Mouse (Mus musculus): ENCODE data around the gene Scamp3. TPM values are rescaled to one million over a fixed set of nuclear protein-coding genes. Genes with fewer than 3 reads are reported as not detected.

Gene Scamp3
- polyA plus RNA-seq, 1 experiment from 2014 or later, result 104 TPM

- Histone ChIP-seq H3K36me3 (ENCODE audit: control insufficient read depth, insufficient read depth, low read length) (no peaks in the 10 kb centered on the region), H3K4me1 (ENCODE audit: control insufficient read depth, insufficient read depth, low read length) (peaks cover 10% of the 10 kb centered on the region; the same call in 1 of the 2 replicates), H3K9ac (replicated peaks; ENCODE audit: low read length) (peak overlapping the region; percentile 55), H3K27me3 (ENCODE audit: control insufficient read depth, insufficient read depth, low read length) (no peaks in the 10 kb centered on the region), H3K4me3 (replicated peaks; ENCODE audit: low read depth, low read length) (peak overlapping the region; percentile 33), H3K9me3 (ENCODE audit: control insufficient read depth, low read length) (no peaks in the 10 kb centered on the region), H3K27ac (replicated peaks; ENCODE audit: low read depth, low read length) (peak overlapping the region; percentile 77), H3K4me2 (ENCODE audit: low read length) (peak overlapping the region; percentile 69)
- ATAC-seq (ENCODE audit: low FRiP score, low TSS enrichment), result peak; percentile 94
- 7% methylated on average over 33 of the region's 33 CpGs for WGBS
- peak; percentile 93 for DNase-seq
These were observed 19.0 kb downstream of the Scamp3 start for GRCm38 (mm10) chr3:89195979-89196877.

GRCm38 (mm10) chr3:89199839-89200238 lies 22.6 kb downstream of the Scamp3 start:
- no peak overlapping the region for H3K4me3 ChIP-seq (replicated peaks; ENCODE audit: low read depth, low read length)
- no peak overlapping the region for H3K4me2 ChIP-seq (ENCODE audit: low read length)
- no peaks in the 10 kb centered on the region for H3K9me3 ChIP-seq (ENCODE audit: control insufficient read depth, low read length)
- ATAC-seq (ENCODE audit: low FRiP score, low TSS enrichment) (no peak), DNase-seq (no peak)
- no peak overlapping the region for H3K27ac ChIP-seq (replicated peaks; ENCODE audit: low read depth, low read length)
- H3K27me3 ChIP-seq (ENCODE audit: control insufficient read depth, insufficient read depth, low read length), result no peaks in the 10 kb centered on the region
- H3K9ac ChIP-seq (replicated peaks; ENCODE audit: low read length), result no peak overlapping the region
- 86% methylated on average over 3 of the region's 3 CpGs for WGBS
- peaks cover 10% of the 10 kb centered on the region; the same call in 1 of the 2 replicates for H3K4me1 ChIP-seq (ENCODE audit: control insufficient read depth, insufficient read depth, low read length)
- H3K36me3 ChIP-seq (ENCODE audit: control insufficient read depth, insufficient read depth, low read length), result 0 out of 2 replicates have a peak, but pooled peaks cover 6% of the 10 kb centered on the region

DNA sequence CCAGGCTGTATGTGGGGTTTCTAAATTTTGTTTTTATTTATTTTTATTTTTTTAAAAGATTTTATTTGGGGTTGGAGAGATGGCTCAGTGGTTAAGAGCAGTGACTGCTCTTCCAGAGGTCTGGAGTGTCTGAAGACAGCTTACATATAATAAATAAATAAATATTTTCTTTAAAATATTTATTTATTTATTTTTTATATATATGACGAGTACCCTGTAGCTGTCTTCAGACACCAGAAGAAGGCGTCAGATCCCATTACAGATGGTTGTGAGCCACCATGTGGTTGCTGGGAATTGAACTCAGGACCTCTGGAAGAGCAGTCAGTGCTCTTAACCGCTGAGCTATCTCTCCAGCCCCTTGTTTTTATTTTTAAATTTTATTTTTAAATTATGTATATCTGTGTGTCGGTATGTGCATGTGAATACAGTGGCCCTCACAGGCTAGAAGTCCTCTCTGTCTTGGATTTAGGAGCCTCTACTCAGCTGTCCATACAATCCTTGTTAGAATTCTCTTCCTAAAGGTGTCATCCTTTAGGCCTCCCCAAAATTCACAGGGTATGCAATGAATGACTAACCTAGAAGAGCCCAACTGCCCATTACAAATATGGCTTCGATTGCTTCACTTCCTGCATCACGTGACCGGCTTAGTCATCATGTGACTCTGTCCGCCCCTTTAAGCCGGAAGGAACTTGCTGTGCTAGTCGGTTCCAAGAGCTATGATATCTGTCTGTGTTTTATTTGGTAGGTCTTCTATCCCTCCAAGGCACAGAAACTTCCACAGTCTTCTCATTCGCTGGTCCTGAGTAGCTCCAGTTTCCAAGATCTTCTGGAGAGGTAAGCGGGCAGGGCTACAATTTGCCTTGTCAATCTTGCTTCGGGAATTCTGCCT lies 25.2 kb downstream of the Scamp3 start, which contains the start of gene Gba:
Gene Gba, plus strand, starts transcription at position 676 of the 889 bp plus-strand sequence.
- H3K9me3 ChIP-seq (ENCODE audit: control insufficient read depth, low read length), result no peaks in the 10 kb centered on the region
- H3K4me2 ChIP-seq (ENCODE audit: low read length), result peak within 1 kb of the TSS; percentile 60
- ATAC-seq (ENCODE audit: low FRiP score, low TSS enrichment), result peak; percentile 91
- H3K36me3 ChIP-seq (ENCODE audit: control insufficient read depth, insufficient read depth, low read length), result peaks cover 27% of the 10 kb centered on the region
- no peak within 1 kb of the TSS for H3K27ac ChIP-seq (replicated peaks; ENCODE audit: low read depth, low read length)
- H3K4me3 ChIP-seq (replicated peaks; ENCODE audit: low read depth, low read length), result peak within 1 kb of the TSS; percentile 43
- DNase-seq, result peak; percentile 96
- peak within 1 kb of the TSS; percentile 42 for H3K9ac ChIP-seq (replicated peaks; ENCODE audit: low read length)
- H3K27me3 ChIP-seq (ENCODE audit: control insufficient read depth, insufficient read depth, low read length), result no peaks in the 10 kb centered on the region
- 29% methylated on average over 13 of the region's 13 CpGs for WGBS
- H3K4me1 ChIP-seq (ENCODE audit: control insufficient read depth, insufficient read depth, low read length), result no peaks in the 10 kb centered on the region

GRCm38 (mm10) chr3:89203142-89203514 lies 25.9 kb downstream of the Scamp3 start:
- H3K36me3 ChIP-seq (ENCODE audit: control insufficient read depth, insufficient read depth, low read length), result peaks cover 33% of the 10 kb centered on the region
- H3K9ac ChIP-seq (replicated peaks; ENCODE audit: low read length), result peak overlapping the region; percentile 42
- H3K4me2 ChIP-seq (ENCODE audit: low read length), result peak overlapping the region; percentile 60
- no peaks in the 10 kb centered on the region for H3K9me3 ChIP-seq (ENCODE audit: control insufficient read depth, low read length)
- H3K27ac ChIP-seq (replicated peaks; ENCODE audit: low read depth, low read length), result no peak overlapping the region
- no peaks in the 10 kb centered on the region for H3K4me1 ChIP-seq (ENCODE audit: control insufficient read depth, insufficient read depth, low read length)
- DNase-seq (no peak), ATAC-seq (ENCODE audit: low FRiP score, low TSS enrichment) (peak; percentile 16; the same call in 1 of the 2 replicates)
- peak overlapping the region; percentile 43 for H3K4me3 ChIP-seq (replicated peaks; ENCODE audit: low read depth, low read length)
- H3K27me3 ChIP-seq (ENCODE audit: control insufficient read depth, insufficient read depth, low read length), result no peaks in the 10 kb centered on the region
- 36% methylated on average over 5 of the region's 5 CpGs for WGBS

DNA sequence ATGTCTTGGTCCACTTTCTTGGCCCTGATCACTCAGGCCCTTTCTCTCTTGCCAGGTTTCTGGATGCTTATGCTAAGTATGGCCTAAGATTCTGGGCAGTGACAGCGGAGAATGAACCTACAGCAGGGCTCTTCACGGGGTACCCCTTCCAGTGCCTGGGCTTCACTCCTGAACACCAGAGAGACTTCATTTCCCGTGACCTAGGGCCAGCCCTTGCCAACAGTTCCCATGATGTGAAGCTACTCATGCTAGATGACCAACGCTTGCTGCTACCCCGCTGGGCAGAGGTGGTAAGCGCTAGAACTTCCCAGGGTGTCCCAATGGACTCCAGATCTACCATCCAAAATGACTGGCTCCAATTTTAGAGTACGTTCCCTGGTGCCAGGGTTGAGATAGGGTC lies 28.8 kb downstream of the Scamp3 start:
- H3K27ac ChIP-seq (replicated peaks; ENCODE audit: low read depth, low read length), result no peak overlapping the region
- H3K9me3 ChIP-seq (ENCODE audit: control insufficient read depth, low read length), result no peaks in the 10 kb centered on the region
- ATAC-seq (ENCODE audit: low FRiP score, low TSS enrichment) (no peak), DNase-seq (no peak)
- H3K4me1 ChIP-seq (ENCODE audit: control insufficient read depth, insufficient read depth, low read length), result no peaks in the 10 kb centered on the region
- WGBS, result 92% methylated on average over 7 of the region's 7 CpGs
- peaks cover 60% of the 10 kb centered on the region for H3K36me3 ChIP-seq (ENCODE audit: control insufficient read depth, insufficient read depth, low read length)
- no peak overlapping the region for H3K4me3 ChIP-seq (replicated peaks; ENCODE audit: low read depth, low read length)
- H3K4me2 ChIP-seq (ENCODE audit: low read length), result no peak overlapping the region
- H3K27me3 ChIP-seq (ENCODE audit: control insufficient read depth, insufficient read depth, low read length), result no peaks in the 10 kb centered on the region
- no peak overlapping the region for H3K9ac ChIP-seq (replicated peaks; ENCODE audit: low read length)

DNA sequence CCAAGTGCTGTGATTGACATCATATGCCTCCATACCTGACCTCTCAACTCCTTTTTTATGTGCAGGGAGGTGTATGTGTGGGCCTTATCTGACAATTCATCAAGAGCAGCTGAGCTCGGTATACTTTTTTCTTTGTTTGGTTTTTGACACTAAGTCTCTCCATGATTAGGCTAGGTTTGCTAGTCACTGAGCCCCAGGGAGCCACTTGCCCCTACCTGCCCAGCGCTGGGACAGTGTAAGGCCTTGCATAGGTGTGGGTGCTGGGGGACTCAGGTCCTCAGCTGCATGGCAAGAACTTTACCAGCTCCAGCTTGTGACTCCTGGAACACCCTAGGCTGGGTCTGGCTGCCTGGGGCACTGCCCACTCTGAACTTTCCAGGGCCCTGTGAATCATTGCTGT lies 29.4 kb downstream of the Scamp3 start:
- WGBS, result 91% methylated on average over 2 of the region's 2 CpGs
- no peak overlapping the region for H3K4me2 ChIP-seq (ENCODE audit: low read length)
- no peaks in the 10 kb centered on the region for H3K9me3 ChIP-seq (ENCODE audit: control insufficient read depth, low read length)
- no peak overlapping the region for H3K27ac ChIP-seq (replicated peaks; ENCODE audit: low read depth, low read length)
- peaks cover 60% of the 10 kb centered on the region for H3K36me3 ChIP-seq (ENCODE audit: control insufficient read depth, insufficient read depth, low read length)
- H3K4me3 ChIP-seq (replicated peaks; ENCODE audit: low read depth, low read length), result no peak overlapping the region
- no peak overlapping the region for H3K9ac ChIP-seq (replicated peaks; ENCODE audit: low read length)
- no peak for ATAC-seq (ENCODE audit: low FRiP score, low TSS enrichment)
- DNase-seq, result no peak
- no peaks in the 10 kb centered on the region for H3K27me3 ChIP-seq (ENCODE audit: control insufficient read depth, insufficient read depth, low read length)
- no peaks in the 10 kb centered on the region for H3K4me1 ChIP-seq (ENCODE audit: control insufficient read depth, insufficient read depth, low read length)

DNA sequence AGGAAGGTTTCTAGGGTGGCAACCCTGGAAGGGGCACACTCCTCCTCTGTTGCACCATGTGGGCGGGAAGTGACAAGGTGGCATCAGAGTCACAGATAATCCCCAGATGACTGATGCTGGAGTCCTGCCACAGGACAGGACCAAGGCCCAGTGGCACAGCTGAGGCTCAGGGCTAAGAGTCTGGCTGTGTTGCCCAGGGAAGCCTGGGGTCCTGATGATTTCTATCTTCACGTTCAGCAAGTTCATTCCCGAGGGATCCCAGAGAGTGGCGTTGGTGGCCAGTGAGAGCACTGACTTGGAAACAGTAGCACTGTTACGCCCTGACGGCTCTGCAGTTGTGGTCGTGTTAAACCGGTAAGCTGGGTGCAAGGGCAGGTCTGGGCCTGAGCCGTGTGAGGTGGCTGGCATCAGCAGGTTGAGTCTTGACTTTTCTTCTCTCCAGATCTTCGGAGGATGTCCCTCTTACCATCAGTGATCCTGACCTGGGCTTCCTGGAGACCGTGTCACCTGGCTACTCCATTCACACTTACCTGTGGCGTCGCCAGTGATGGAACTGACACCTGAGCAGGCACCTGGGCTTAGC lies 30.9 kb downstream of the Scamp3 start:
- no peak for DNase-seq
- H3K36me3 ChIP-seq (ENCODE audit: control insufficient read depth, insufficient read depth, low read length), result peaks cover 60% of the 10 kb centered on the region
- H3K4me2 ChIP-seq (ENCODE audit: low read length), result no peak overlapping the region
- WGBS, result 89% methylated on average over 13 of the region's 13 CpGs
- H3K9ac ChIP-seq (replicated peaks; ENCODE audit: low read length), result no peak overlapping the region
- no peak overlapping the region for H3K27ac ChIP-seq (replicated peaks; ENCODE audit: low read depth, low read length)
- ATAC-seq (ENCODE audit: low FRiP score, low TSS enrichment), result no peak
- H3K4me3 ChIP-seq (replicated peaks; ENCODE audit: low read depth, low read length), result no peak overlapping the region
- peaks cover 8% of the 10 kb centered on the region; the same call in 1 of the 2 replicates for H3K4me1 ChIP-seq (ENCODE audit: control insufficient read depth, insufficient read depth, low read length)
- no peaks in the 10 kb centered on the region for H3K27me3 ChIP-seq (ENCODE audit: control insufficient read depth, insufficient read depth, low read length)
- no peaks in the 10 kb centered on the region for H3K9me3 ChIP-seq (ENCODE audit: control insufficient read depth, low read length)

DNA sequence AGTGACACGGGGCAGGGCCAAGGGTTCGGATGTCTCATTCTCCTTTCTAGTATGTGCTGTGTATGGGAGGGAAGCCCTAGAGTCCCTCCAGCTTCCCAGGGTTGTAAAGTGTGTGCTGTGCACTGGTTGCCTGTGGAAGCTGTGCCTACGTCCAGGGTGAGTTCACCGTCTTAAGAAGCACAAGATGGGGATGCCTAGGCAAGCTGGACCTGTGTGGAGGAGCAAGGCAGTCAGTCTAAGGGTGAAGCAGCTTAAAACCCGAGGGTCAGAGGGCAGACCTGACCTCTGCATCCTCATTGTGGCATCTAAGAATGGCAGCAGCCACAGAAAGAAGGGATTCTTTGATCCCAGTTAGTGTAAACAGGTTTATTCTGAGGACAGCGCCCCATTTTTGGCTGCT lies 31.5 kb downstream of the Scamp3 start:
- 89% methylated on average over 6 of the region's 6 CpGs for WGBS
- H3K36me3 ChIP-seq (ENCODE audit: control insufficient read depth, insufficient read depth, low read length), result peaks cover 60% of the 10 kb centered on the region
- DNase-seq (no peak), ATAC-seq (ENCODE audit: low FRiP score, low TSS enrichment) (no peak)
- no peaks in the 10 kb centered on the region for H3K27me3 ChIP-seq (ENCODE audit: control insufficient read depth, insufficient read depth, low read length)
- no peak overlapping the region for H3K4me2 ChIP-seq (ENCODE audit: low read length)
- no peak overlapping the region for H3K9ac ChIP-seq (replicated peaks; ENCODE audit: low read length)
- no peak overlapping the region for H3K27ac ChIP-seq (replicated peaks; ENCODE audit: low read depth, low read length)
- H3K4me3 ChIP-seq (replicated peaks; ENCODE audit: low read depth, low read length), result no peak overlapping the region
- H3K9me3 ChIP-seq (ENCODE audit: control insufficient read depth, low read length), result no peaks in the 10 kb centered on the region
- H3K4me1 ChIP-seq (ENCODE audit: control insufficient read depth, insufficient read depth, low read length), result peaks cover 10% of the 10 kb centered on the region; the same call in 1 of the 2 replicates
